Comparison of ENCODE assay signal across 12 mouse cellular contexts in the genomic region with DNA sequence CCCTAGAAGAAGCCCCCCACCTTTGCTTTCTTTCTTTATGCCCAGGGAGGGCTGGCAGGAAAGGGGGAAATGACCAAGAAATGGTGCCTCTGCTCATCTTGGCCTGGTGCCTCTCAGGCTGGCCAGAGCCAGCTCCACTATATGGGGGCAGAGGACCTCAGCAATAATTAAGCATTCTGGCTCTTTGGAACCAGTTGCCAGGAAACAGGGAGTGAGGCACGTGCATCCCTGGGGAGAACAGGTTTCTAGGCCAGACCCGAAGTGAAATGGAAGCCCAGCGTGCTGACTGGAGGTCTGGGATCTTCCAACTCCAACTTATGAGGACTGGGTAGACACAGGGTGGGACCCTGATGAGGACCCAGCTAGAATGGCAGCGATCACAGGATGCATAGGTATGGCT. TPM values are rescaled to one million over a fixed set of nuclear protein-coding genes. Genes with fewer than 3 reads are reported as not detected.
DNase-seq lines count a peak whose midpoint lies in the region; ATAC-seq lines count a peak whose summit lies in the region.
"Had no signal": no experiment of that assay in that cellular context is flagged by ENCODE, and none has a peak within 500 bp of the region (broad histone marks: within the 10 kb centered on the region; RNA-seq: fewer than 3 reads in every experiment).

No protein-coding gene starts in this region.

- H3K27me3 ChIP-seq in midbrain, embryonic 14.5 days (ENCODE audit: control insufficient read depth, insufficient read depth, low read length) = peaks cover 31% of the 10 kb centered on the region
- H3K27me3 ChIP-seq in midbrain, embryonic 13.5 days = peaks cover 50% of the 10 kb centered on the region
- peaks cover 23% of the 10 kb centered on the region for H3K27me3 ChIP-seq in kidney, embryonic 14.5 days (ENCODE audit: control insufficient read depth, insufficient read depth, low read length)

- peaks cover 33% of the 10 kb centered on the region for H3K4me1 ChIP-seq in midbrain, embryonic 14.5 days (ENCODE audit: control insufficient read depth, insufficient read depth, low read length)
- H3K4me1 ChIP-seq in midbrain, embryonic 13.5 days (replicated peaks) = peaks cover 44% of the 10 kb centered on the region
- peaks cover 25% of the 10 kb centered on the region; the same call in 1 of the 2 replicates for H3K4me1 ChIP-seq in kidney, embryonic 14.5 days (ENCODE audit: control insufficient read depth, insufficient read depth, low read length)

- H3K9me3 ChIP-seq in midbrain, embryonic 14.5 days (ENCODE audit: control insufficient read depth, low read length) = no peaks in the 10 kb centered on the region
- H3K9me3 ChIP-seq in midbrain, embryonic 13.5 days = no peaks in the 10 kb centered on the region
- no peaks in the 10 kb centered on the region for H3K9me3 ChIP-seq in kidney, embryonic 14.5 days (ENCODE audit: control insufficient read depth, low read length)

- H3K27ac ChIP-seq in midbrain, embryonic 14.5 days (replicated peaks; ENCODE audit: low read depth, low read length) = no peak overlapping the region
- H3K27ac ChIP-seq in midbrain, embryonic 13.5 days = no peak overlapping the region
- no peak overlapping the region for H3K27ac ChIP-seq in kidney, embryonic 14.5 days (ENCODE audit: low read depth, low read length)
- H3K27ac ChIP-seq: liver, embryonic 14.5 days had no signal

- peak; percentile 11 for DNase-seq in cerebellum, adult 11 months
- no peak for DNase-seq in cerebellum, adult 9-11 months
- DNase-seq in midbrain, embryonic 14.5 days = peak; percentile 37
- peak; percentile 36 for DNase-seq in retina, postnatal 1 day
- no peak for DNase-seq in Muller cell, postnatal 12 days (ENCODE audit: inconsistent ontology term)
- no peak for DNase-seq in adrenal gland, adult (ENCODE audit: inconsistent age in 2 of 2, low spot score in 1 of 2)
- DNase-seq: thymus, postnatal 25 days had no signal

- no peak overlapping the region; the same call in 1 of the 2 replicates for H3K4me3 ChIP-seq in midbrain, embryonic 14.5 days (replicated peaks; ENCODE audit: low read depth, low read length)
- no peak overlapping the region for H3K4me3 ChIP-seq in midbrain, embryonic 13.5 days (replicated peaks)
- no peak overlapping the region for H3K4me3 ChIP-seq in kidney, embryonic 14.5 days (ENCODE audit: low read length)

- 23% methylated on average over 4 of the region's 4 CpGs for WGBS in midbrain, embryonic 14.5 days
- WGBS in midbrain, embryonic 13.5 days = 17% methylated on average over 4 of the region's 4 CpGs
- WGBS in kidney, embryonic 14.5 days = 46% methylated on average over 4 of the region's 4 CpGs

- H3K4me2 ChIP-seq in midbrain, embryonic 14.5 days (ENCODE audit: low read length) = no peak overlapping the region; the same call in 1 of the 2 replicates
- no peak overlapping the region for H3K4me2 ChIP-seq in midbrain, embryonic 13.5 days (replicated peaks)
- no peak overlapping the region for H3K4me2 ChIP-seq in kidney, embryonic 14.5 days (replicated peaks; ENCODE audit: low read depth, low read length)

- H3K36me3 ChIP-seq in midbrain, embryonic 14.5 days (ENCODE audit: control insufficient read depth, insufficient read depth, low read length) = no peaks in the 10 kb centered on the region
- no peaks in the 10 kb centered on the region for H3K36me3 ChIP-seq in midbrain, embryonic 13.5 days
- H3K36me3 ChIP-seq in kidney, embryonic 14.5 days (ENCODE audit: control insufficient read depth, insufficient read depth, low read length) = 0 out of 2 replicates have a peak, but pooled peaks cover 2% of the 10 kb centered on the region

- no peak overlapping the region for H3K9ac ChIP-seq in midbrain, embryonic 14.5 days (replicated peaks; ENCODE audit: low read length)
- no peak overlapping the region for H3K9ac ChIP-seq in midbrain, embryonic 13.5 days (replicated peaks)
- H3K9ac ChIP-seq in kidney, embryonic 14.5 days (ENCODE audit: low read depth, low read length) = peak overlapping the region; percentile 84; the same call in 1 of the 2 replicates
- H3K9ac ChIP-seq: liver, embryonic 14.5 days had no signal

- no peak for ATAC-seq in midbrain, embryonic 14.5 days (ENCODE audit: low FRiP score, low TSS enrichment)
- ATAC-seq in midbrain, embryonic 13.5 days = no peak
- ATAC-seq in kidney, embryonic 14.5 days (ENCODE audit: low FRiP score, low TSS enrichment) = no peak

RNA-seq across cellular contexts. Expression of gene Gm30191, which starts 0.5 kb away (rescaled TPM):
- 0.49 TPM in 1 of 2 replicates, not detected in the other for polyA plus RNA-seq in midbrain, embryonic 14.5 days (2014; fragmentation: Nextera tagmentation; extraction: Ambion mirVana)
- polyA plus RNA-seq in midbrain, embryonic 13.5 days (2015; fragmentation: Nextera tagmentation; extraction: Ambion mirVana) = not detected in 2 replicates
- polyA plus RNA-seq in kidney, embryonic 14.5 days (2014; fragmentation: Nextera tagmentation; extraction: Ambion mirVana) = not detected in 2 replicates
- polyA plus RNA-seq: inflammation-experienced regulatory T-cells, adult 6 months; liver, embryonic 14.5 days; spleen, adult 2 months had no signal

RNA-seq across cellular contexts. Expression of gene Zfp593, which starts 0.9 kb away (rescaled TPM):
- polyA plus RNA-seq in midbrain, embryonic 14.5 days (2014; fragmentation: Nextera tagmentation; extraction: Ambion mirVana) = 13.1 and 14.2 TPM in 2 replicates
- polyA plus RNA-seq in midbrain, embryonic 13.5 days (2015; fragmentation: Nextera tagmentation; extraction: Ambion mirVana) = 14.9 and 15.6 TPM in 2 replicates
- polyA plus RNA-seq in kidney, embryonic 14.5 days (2014; fragmentation: Nextera tagmentation; extraction: Ambion mirVana) = 17.5 and 18.9 TPM in 2 replicates

RNA-seq across cellular contexts. Expression of gene E130218I03Rik, which starts 2.8 kb away (rescaled TPM):
- 0.30 and 0.43 TPM in 2 replicates for polyA plus RNA-seq in midbrain, embryonic 14.5 days (2014; fragmentation: Nextera tagmentation; extraction: Ambion mirVana)
- 0.17 and 0.62 TPM in 2 replicates for polyA plus RNA-seq in midbrain, embryonic 13.5 days (2015; fragmentation: Nextera tagmentation; extraction: Ambion mirVana)
- polyA plus RNA-seq in kidney, embryonic 14.5 days (2014; fragmentation: Nextera tagmentation; extraction: Ambion mirVana) = 0.41 TPM in 1 of 2 replicates, not detected in the other
- polyA plus RNA-seq: liver, embryonic 14.5 days; spleen, adult 2 months had no signal

RNA-seq across cellular contexts. Expression of gene Grrp1, which starts 7.7 kb away (rescaled TPM):
- polyA plus RNA-seq in midbrain, embryonic 14.5 days (2014; fragmentation: Nextera tagmentation; extraction: Ambion mirVana) = 11.1 and 17.6 TPM in 2 replicates
- 6.2 and 8.1 TPM in 2 replicates for polyA plus RNA-seq in midbrain, embryonic 13.5 days (2015; fragmentation: Nextera tagmentation; extraction: Ambion mirVana)
- polyA plus RNA-seq in kidney, embryonic 14.5 days (2014; fragmentation: Nextera tagmentation; extraction: Ambion mirVana) = 9.2 and 12.8 TPM in 2 replicates
- polyA plus RNA-seq: inflammation-experienced regulatory T-cells, adult 6 months had no signal

RNA-seq across cellular contexts. Expression of gene Cnksr1, which starts 8.1 kb away (rescaled TPM):
- polyA plus RNA-seq in midbrain, embryonic 14.5 days (2014; fragmentation: Nextera tagmentation; extraction: Ambion mirVana) = 0.20 TPM in 1 of 2 replicates, not detected in the other
- 0.15 and 0.20 TPM in 2 replicates for polyA plus RNA-seq in midbrain, embryonic 13.5 days (2015; fragmentation: Nextera tagmentation; extraction: Ambion mirVana)
- 5.0 and 6.4 TPM in 2 replicates for polyA plus RNA-seq in kidney, embryonic 14.5 days (2014; fragmentation: Nextera tagmentation; extraction: Ambion mirVana)
- polyA plus RNA-seq: inflammation-experienced regulatory T-cells, adult 6 months had no signal

Comparison
In these comparisons a context has a peak if more than half of its experiments do, and no peak if none do; other contexts are left out.
1. DNase-seq: peak in cerebellum, adult 11 months (single experiment), midbrain, embryonic 14.5 days (single experiment) and retina, postnatal 1 day (single experiment); none in cerebellum, adult 9-11 months (single experiment), Muller cell, postnatal 12 days (single experiment) and adrenal gland, adult (0 of 2).